Mouse (Mus musculus) intestine, postnatal 0 days (tissue): Measurements from ENCODE around the gene Hephl1. TPM values are rescaled to one million over a fixed set of nuclear protein-coding genes. Genes with fewer than 3 reads are reported as not detected.

Experiments
- ATAC-seq: fragments of 200-750 bp; cut with Nextera tagmentation; 2 replicates; pipeline ENCODE4 v1.8.0; 2017; ENCODE audit warnings: mild to moderate bottlenecking, moderate TSS enrichment, moderate library complexity
- H3K27ac ChIP-seq: fragments of 300-500 bp; sonication (generic); 2 replicates; pipeline ENCODE4 v1.5.1; 2014; ENCODE audit warnings: mild to moderate bottlenecking, low read depth, low read length, moderate library complexity
- H3K27me3 ChIP-seq: fragments of 300-500 bp; sonication (generic); replicated peaks from 2 replicates; pipeline ENCODE4 v1.6.1; 2014; ENCODE audit warnings: low read length, mixed read lengths; ENCODE audit not compliant: control insufficient read depth, insufficient read depth
- H3K36me3 ChIP-seq: fragments of 300-500 bp; sonication (generic); 2 replicates; pipeline ENCODE4 v1.6.1; 2014; ENCODE audit warnings: mild to moderate bottlenecking, moderate library complexity; ENCODE audit not compliant: control insufficient read depth, insufficient read depth
- H3K4me1 ChIP-seq: fragments of 300-500 bp; sonication (generic); replicated peaks from 2 replicates; pipeline ENCODE4 v1.6.1; 2014; ENCODE audit warnings: antibody characterized with exemption, low read length, mixed read lengths; ENCODE audit not compliant: control insufficient read depth, insufficient read depth
- H3K4me2 ChIP-seq: fragments of 300-500 bp; sonication (generic); replicated peaks from 2 replicates; pipeline ENCODE4 v1.6.1; 2014; ENCODE audit warnings: low read depth, mild to moderate bottlenecking, moderate library complexity
- H3K4me3 ChIP-seq: fragments of 300-500 bp; sonication (generic); 2 replicates; pipeline ENCODE4 v1.5.1; 2014; ENCODE audit warnings: low read depth, low read length
- H3K9ac ChIP-seq: fragments of 300-500 bp; sonication (generic); 2 replicates; pipeline ENCODE4 v1.6.1; 2014; ENCODE audit warnings: mild to moderate bottlenecking, low read depth, low read length
- H3K9me3 ChIP-seq: fragments of 300-500 bp; sonication (generic); 2 replicates; pipeline ENCODE4 v1.6.1; 2016; ENCODE audit warnings: mixed run types; ENCODE audit not compliant: control insufficient read depth
- CTCF ChIP-seq: sonication (generic); IDR thresholded peaks from 2 replicates; pipeline ENCODE4 v1.5.1; 2016; ENCODE audit warnings: low read depth, mild to moderate bottlenecking, control low read depth, antibody characterized with exemption, moderate library complexity
- WGBS: fragments of 180-500 bp; shearing (Covaris S2); extraction: QIAGEN DNeasy Blood & Tissue Kit; methylation state at CpG from one replicate; pipeline ENCODE4 v1.1.7; 2014; 5-methylcytosine and 5-hydroxymethylcytosine counted together
- polyA plus RNA-seq: library from polyadenylated mRNA; unstranded; fragments of >200 nt; fragmentation: Nextera tagmentation; extraction: Ambion mirVana; gene quantifications from 2 replicates; pipeline ENCODE4 v1.2.1, GENCODE M21; 2015

The Hephl1 gene
- polyA plus RNA-seq, 1 experiment from 2014 or later, result not detected

GRCm38 (mm10) chr9:15030771-15031170 lies 81.1 kb downstream of the Hephl1 start:
- H3K27ac ChIP-seq, result no peak overlapping the region
- no peak overlapping the region for H3K9ac ChIP-seq
- H3K4me3 ChIP-seq, result no peak overlapping the region
- H3K36me3 ChIP-seq, result no peaks in the 10 kb centered on the region
- H3K27me3 ChIP-seq, result no peaks in the 10 kb centered on the region
- no peak for ATAC-seq
- no peak overlapping the region for H3K4me2 ChIP-seq
- 64% methylated on average over 8 of the region's 8 CpGs for WGBS
- H3K4me1 ChIP-seq, result no peaks in the 10 kb centered on the region
- no peak for TF ChIP-seq CTCF
- no peaks in the 10 kb centered on the region for H3K9me3 ChIP-seq

GRCm38 (mm10) chr9:15029025-15029727 lies 82.7 kb downstream of the Hephl1 start:
- WGBS, result 46% methylated on average over 5 of the region's 5 CpGs
- peak; percentile 38; the same call in 1 of the 2 replicates for ATAC-seq
- H3K36me3 ChIP-seq, result no peaks in the 10 kb centered on the region
- H3K4me1 ChIP-seq, result no peaks in the 10 kb centered on the region
- H3K27ac ChIP-seq, result no peak overlapping the region
- no peak overlapping the region for H3K9ac ChIP-seq
- H3K9me3 ChIP-seq, result no peaks in the 10 kb centered on the region
- no peaks in the 10 kb centered on the region for H3K27me3 ChIP-seq
- no peak overlapping the region for H3K4me2 ChIP-seq
- H3K4me3 ChIP-seq, result no peak overlapping the region
- TF ChIP-seq CTCF, result peak; percentile 88

- ATAC-seq, result no peak
- H3K4me2 ChIP-seq, result no peak overlapping the region
- no peaks in the 10 kb centered on the region for H3K9me3 ChIP-seq
- no peak overlapping the region for H3K9ac ChIP-seq
- H3K36me3 ChIP-seq, result no peaks in the 10 kb centered on the region
- H3K4me3 ChIP-seq, result no peak overlapping the region
- no peaks in the 10 kb centered on the region for H3K27me3 ChIP-seq
- no peaks in the 10 kb centered on the region for H3K4me1 ChIP-seq
- no peak overlapping the region for H3K27ac ChIP-seq
- peak; percentile 48 for TF ChIP-seq CTCF
- WGBS, result 71% methylated on average over 3 of the region's 3 CpGs
Measured at GRCm38 (mm10) chr9:15027725-15028124, 84.2 kb downstream of the Hephl1 start.

- 65% methylated on average over 1 of the region's 1 CpGs for WGBS
- no peaks in the 10 kb centered on the region for H3K9me3 ChIP-seq
- no peak overlapping the region for H3K27ac ChIP-seq
- no peak for TF ChIP-seq CTCF
- no peak overlapping the region for H3K4me3 ChIP-seq
- ATAC-seq, result 0 out of 2 replicates have a peak, but pooled peaks have one; percentile 28
- no peak overlapping the region for H3K9ac ChIP-seq
- no peak overlapping the region for H3K4me2 ChIP-seq
- peaks cover 14% of the 10 kb centered on the region; the same call in 1 of the 2 replicates for H3K36me3 ChIP-seq
- no peaks in the 10 kb centered on the region for H3K27me3 ChIP-seq
- H3K4me1 ChIP-seq, result no peaks in the 10 kb centered on the region
Measured at GRCm38 (mm10) chr9:15023049-15023448, 88.9 kb downstream of the Hephl1 start.

GRCm38 (mm10) chr9:15021156-15021555 lies 90.8 kb downstream of the Hephl1 start:
- Histone ChIP-seq H3K4me3 (no peak overlapping the region), H3K9ac (no peak overlapping the region), H3K4me1 (no peaks in the 10 kb centered on the region), H3K36me3 (peaks cover 14% of the 10 kb centered on the region; the same call in 1 of the 2 replicates), H3K27ac (no peak overlapping the region), H3K4me2 (no peak overlapping the region), H3K9me3 (no peaks in the 10 kb centered on the region), H3K27me3 (no peaks in the 10 kb centered on the region)
- 82% methylated on average over 9 of the region's 9 CpGs for WGBS
- no peak for ATAC-seq
- TF ChIP-seq CTCF, result no peak

- no peak overlapping the region for H3K4me2 ChIP-seq
- no peak overlapping the region for H3K4me3 ChIP-seq
- no peak overlapping the region for H3K27ac ChIP-seq
- 88% methylated on average over 5 of the region's 5 CpGs for WGBS
- TF ChIP-seq CTCF, result no peak
- H3K9ac ChIP-seq, result no peak overlapping the region
- H3K36me3 ChIP-seq, result peaks cover 14% of the 10 kb centered on the region; the same call in 1 of the 2 replicates
- ATAC-seq, result no peak
- H3K9me3 ChIP-seq, result no peaks in the 10 kb centered on the region
- H3K4me1 ChIP-seq, result no peaks in the 10 kb centered on the region
- H3K27me3 ChIP-seq, result no peaks in the 10 kb centered on the region
Measured at GRCm38 (mm10) chr9:15020561-15021080, 91.3 kb downstream of the Hephl1 start.
